Mouse (Mus musculus): ENCODE measurements around the gene Tspan3. TPM values are rescaled to one million over a fixed set of nuclear protein-coding genes. Genes with fewer than 3 reads are reported as not detected.

The Tspan3 gene
- 397 and 400 TPM in 2 replicates for polyA plus RNA-seq (2016; fragmentation: Nextera tagmentation; extraction: Ambion mirVana)

GRCm38 (mm10) chr9:56165377-56165776 is at the start of gene Tspan3:
Gene Tspan3, minus strand, starts transcription at chr9:56165477.
- no peaks in the 10 kb centered on the region for H3K9me3 ChIP-seq (replicated peaks)
- no peaks in the 10 kb centered on the region for H3K27me3 ChIP-seq (replicated peaks)
- no peaks in the 10 kb centered on the region for H3K36me3 ChIP-seq
- H3K9ac ChIP-seq: no peak within 1 kb of the TSS
- no peak within 1 kb of the TSS for H3K4me2 ChIP-seq
- peaks cover 13% of the 10 kb centered on the region; the same call in 1 of the 2 replicates for H3K4me1 ChIP-seq (replicated peaks)
- no peak for ATAC-seq (ENCODE audit: insufficient number of reproducible peaks, low FRiP score)
- 89% methylated on average over 6 of the region's 6 CpGs for WGBS
- H3K4me3 ChIP-seq: no peak within 1 kb of the TSS
- no peak within 1 kb of the TSS for H3K27ac ChIP-seq (ENCODE audit: poor library complexity, severe bottlenecking)

- H3K36me3 ChIP-seq: peaks cover 10% of the 10 kb centered on the region; the same call in 1 of the 2 replicates
- 40% methylated on average over 11 of the region's 11 CpGs for whole genome bisulfite sequencing
- 0 out of 2 replicates have a peak overlapping the region, but pooled peaks have one; percentile 36 for H3K27ac ChIP-seq (ENCODE audit: poor library complexity, severe bottlenecking)
- 0 out of 2 replicates have a peak overlapping the region, but pooled peaks have one; percentile 37 for H3K9ac ChIP-seq
- peak overlapping the region; percentile 26; the same call in 1 of the 2 replicates for H3K4me2 ChIP-seq
- H3K4me1 ChIP-seq (replicated peaks): peaks cover 13% of the 10 kb centered on the region
- no peak for ATAC-seq (ENCODE audit: insufficient number of reproducible peaks, low FRiP score)
- H3K4me3 ChIP-seq: no peak overlapping the region
- H3K27me3 ChIP-seq (replicated peaks): no peaks in the 10 kb centered on the region
- H3K9me3 ChIP-seq (replicated peaks): no peaks in the 10 kb centered on the region
Observed at GRCm38 (mm10) chr9:56213451-56214291, 48.4 kb upstream of the Tspan3 start.

GRCm38 (mm10) chr9:56208817-56209216 is 43.5 kb upstream of the Tspan3 start:
- Histone ChIP-seq H3K27ac (ENCODE audit: poor library complexity, severe bottlenecking) (no peak overlapping the region), H3K36me3 (peaks cover 41% of the 10 kb centered on the region), H3K4me1 (replicated peaks) (peaks cover 4% of the 10 kb centered on the region), H3K4me2 (no peak overlapping the region), H3K9me3 (replicated peaks) (no peaks in the 10 kb centered on the region), H3K4me3 (no peak overlapping the region), H3K9ac (no peak overlapping the region), H3K27me3 (replicated peaks) (no peaks in the 10 kb centered on the region)
- WGBS: 84% methylated on average over 8 of the region's 8 CpGs
- no peak for ATAC-seq (ENCODE audit: insufficient number of reproducible peaks, low FRiP score)

GRCm38 (mm10) chr9:56207516-56207915 is 42.2 kb upstream of the Tspan3 start:
- ATAC-seq (ENCODE audit: insufficient number of reproducible peaks, low FRiP score): no peak
- WGBS: 83% methylated on average over 5 of the region's 5 CpGs

GRCm38 (mm10) chr9:56207083-56207482 is 41.8 kb upstream of the Tspan3 start:
- Histone ChIP-seq H3K9me3 (replicated peaks) (no peaks in the 10 kb centered on the region), H3K4me2 (no peak overlapping the region), H3K27ac (ENCODE audit: poor library complexity, severe bottlenecking) (no peak overlapping the region), H3K4me1 (replicated peaks) (no peaks in the 10 kb centered on the region), H3K4me3 (no peak overlapping the region), H3K36me3 (peaks cover 41% of the 10 kb centered on the region), H3K9ac (no peak overlapping the region), H3K27me3 (replicated peaks) (no peaks in the 10 kb centered on the region)
- ATAC-seq (ENCODE audit: insufficient number of reproducible peaks, low FRiP score): no peak
- WGBS: 87% methylated on average over 10 of the region's 10 CpGs

More at GRCm38 (mm10) chr9:56207516-56207915, 42.2 kb upstream of the Tspan3 start:
- H3K4me1 ChIP-seq (replicated peaks): no peaks in the 10 kb centered on the region
- H3K4me3 ChIP-seq: no peak overlapping the region
- no peaks in the 10 kb centered on the region for H3K9me3 ChIP-seq (replicated peaks)
- H3K27ac ChIP-seq (ENCODE audit: poor library complexity, severe bottlenecking): no peak overlapping the region
- H3K36me3 ChIP-seq: peaks cover 41% of the 10 kb centered on the region
- H3K4me2 ChIP-seq: no peak overlapping the region
- no peaks in the 10 kb centered on the region for H3K27me3 ChIP-seq (replicated peaks)
- H3K9ac ChIP-seq: no peak overlapping the region

- no peak for ATAC-seq (ENCODE audit: insufficient number of reproducible peaks, low FRiP score)
- no peak overlapping the region for H3K4me2 ChIP-seq
- 71% methylated on average over 11 of the region's 11 CpGs for WGBS
Observed at GRCm38 (mm10) chr9:56205336-56205735, 40.1 kb upstream of the Tspan3 start.

GRCm38 (mm10) chr9:56204316-56204715 is 39.0 kb upstream of the Tspan3 start:
- no peak overlapping the region for H3K27ac ChIP-seq (ENCODE audit: poor library complexity, severe bottlenecking)
- 89% methylated on average over 4 of the region's 4 CpGs for WGBS

More at GRCm38 (mm10) chr9:56205336-56205735, 40.1 kb upstream of the Tspan3 start:
- Histone ChIP-seq H3K4me1 (replicated peaks) (peaks cover 7% of the 10 kb centered on the region; the same call in 1 of the 2 replicates), H3K9ac (no peak overlapping the region), H3K27me3 (replicated peaks) (no peaks in the 10 kb centered on the region), H3K36me3 (peaks cover 39% of the 10 kb centered on the region), H3K4me3 (no peak overlapping the region), H3K27ac (ENCODE audit: poor library complexity, severe bottlenecking) (no peak overlapping the region), H3K9me3 (replicated peaks) (no peaks in the 10 kb centered on the region)

GRCm38 (mm10) chr9:56200645-56201314 is 35.5 kb upstream of the Tspan3 start:
- H3K27me3 ChIP-seq (replicated peaks): no peaks in the 10 kb centered on the region
- H3K4me1 ChIP-seq (replicated peaks): peaks cover 9% of the 10 kb centered on the region; the same call in 1 of the 2 replicates
- no peak overlapping the region for H3K4me3 ChIP-seq
- 45% methylated on average over 14 of the region's 14 CpGs for WGBS
- H3K36me3 ChIP-seq: peaks cover 14% of the 10 kb centered on the region
- H3K27ac ChIP-seq (ENCODE audit: poor library complexity, severe bottlenecking): no peak overlapping the region
- ATAC-seq (ENCODE audit: insufficient number of reproducible peaks, low FRiP score): 0 out of 2 replicates have a peak, but pooled peaks have one; percentile 45
- H3K9ac ChIP-seq: no peak overlapping the region
- no peaks in the 10 kb centered on the region for H3K9me3 ChIP-seq (replicated peaks)
- no peak overlapping the region for H3K4me2 ChIP-seq

More at GRCm38 (mm10) chr9:56204316-56204715, 39.0 kb upstream of the Tspan3 start:
- ATAC-seq (ENCODE audit: insufficient number of reproducible peaks, low FRiP score): no peak
- H3K9ac ChIP-seq: no peak overlapping the region
- H3K9me3 ChIP-seq (replicated peaks): no peaks in the 10 kb centered on the region
- peaks cover 9% of the 10 kb centered on the region; the same call in 1 of the 2 replicates for H3K4me1 ChIP-seq (replicated peaks)
- no peak overlapping the region for H3K4me2 ChIP-seq
- no peaks in the 10 kb centered on the region for H3K27me3 ChIP-seq (replicated peaks)
- H3K4me3 ChIP-seq: no peak overlapping the region
- H3K36me3 ChIP-seq: peaks cover 33% of the 10 kb centered on the region

GRCm38 (mm10) chr9:56200200-56200599 is 34.9 kb upstream of the Tspan3 start:
- WGBS: 59% methylated on average over 2 of the region's 2 CpGs
- ATAC-seq (ENCODE audit: insufficient number of reproducible peaks, low FRiP score): no peak
- no peaks in the 10 kb centered on the region for H3K27me3 ChIP-seq (replicated peaks)

GRCm38 (mm10) chr9:56196921-56197320 is 31.6 kb upstream of the Tspan3 start:
- Histone ChIP-seq H3K4me3 (no peak overlapping the region), H3K27me3 (replicated peaks) (no peaks in the 10 kb centered on the region), H3K4me1 (replicated peaks) (peaks cover 14% of the 10 kb centered on the region; the same call in 1 of the 2 replicates), H3K9ac (no peak overlapping the region), H3K4me2 (no peak overlapping the region), H3K36me3 (no peaks in the 10 kb centered on the region), H3K9me3 (replicated peaks) (no peaks in the 10 kb centered on the region), H3K27ac (ENCODE audit: poor library complexity, severe bottlenecking) (no peak overlapping the region)
- 73% methylated on average over 4 of the region's 4 CpGs for WGBS
- no peak for ATAC-seq (ENCODE audit: insufficient number of reproducible peaks, low FRiP score)

More at GRCm38 (mm10) chr9:56200200-56200599, 34.9 kb upstream of the Tspan3 start:
- Histone ChIP-seq H3K4me2 (no peak overlapping the region), H3K4me3 (no peak overlapping the region), H3K9ac (no peak overlapping the region), H3K27ac (ENCODE audit: poor library complexity, severe bottlenecking) (no peak overlapping the region), H3K4me1 (replicated peaks) (peaks cover 9% of the 10 kb centered on the region; the same call in 1 of the 2 replicates), H3K9me3 (replicated peaks) (no peaks in the 10 kb centered on the region), H3K36me3 (peaks cover 8% of the 10 kb centered on the region)

- H3K4me1 ChIP-seq (replicated peaks): peaks cover 10% of the 10 kb centered on the region; the same call in 1 of the 2 replicates
- H3K4me3 ChIP-seq: no peak overlapping the region
- no peaks in the 10 kb centered on the region for H3K9me3 ChIP-seq (replicated peaks)
- no peak overlapping the region for H3K27ac ChIP-seq (ENCODE audit: poor library complexity, severe bottlenecking)
- WGBS: 74% methylated on average over 3 of the region's 3 CpGs
- no peaks in the 10 kb centered on the region for H3K36me3 ChIP-seq
- H3K4me2 ChIP-seq: no peak overlapping the region
- no peaks in the 10 kb centered on the region for H3K27me3 ChIP-seq (replicated peaks)
- no peak overlapping the region for H3K9ac ChIP-seq
- ATAC-seq (ENCODE audit: insufficient number of reproducible peaks, low FRiP score): no peak
Observed at GRCm38 (mm10) chr9:56195193-56195592, 29.9 kb upstream of the Tspan3 start.

Measured in heart, embryonic 12.5 days (tissue).